Mouse (Mus musculus) kidney, postnatal 0 days (tissue): ENCODE measurements around the gene Pdcd6ip. TPM values are rescaled to one million over a fixed set of nuclear protein-coding genes. Genes with fewer than 3 reads are reported as not detected.
A peak's percentile ranks its signal among the peaks of the same experiment; 100 is the strongest.

Source experiments
- ATAC-seq: fragments of 200-750 bp; cut with Nextera tagmentation; replicated peaks from 2 replicates; pipeline ENCODE4 v1.8.0; 2017; ENCODE audit warnings: low read depth, moderate number of reproducible peaks, moderate TSS enrichment, moderate library complexity; ENCODE audit not compliant: low FRiP score
- DNase-seq: peaks from one replicate; pipeline ENCODE4 v3.0.0-alpha.2; 2016; ENCODE audit warnings: low spot score
- H3K27ac ChIP-seq: fragments of 300-500 bp; sonication (generic); 2 replicates; pipeline ENCODE4 v1.5.1; 2014; ENCODE audit warnings: mild to moderate bottlenecking
- H3K27me3 ChIP-seq: fragments of 300-500 bp; sonication (generic); 2 replicates; pipeline ENCODE4 v1.6.1; 2014; ENCODE audit warnings: low read length, mixed read lengths; ENCODE audit not compliant: insufficient read depth
- H3K36me3 ChIP-seq: fragments of 300-500 bp; sonication (generic); 2 replicates; pipeline ENCODE4 v1.6.1; 2014; ENCODE audit warnings: low read length, mixed read lengths; ENCODE audit not compliant: insufficient read depth
- H3K4me1 ChIP-seq: fragments of 300-500 bp; sonication (generic); replicated peaks from 2 replicates; pipeline ENCODE4 v1.6.1; 2014; ENCODE audit warnings: antibody characterized with exemption, low read length, mixed read lengths; ENCODE audit not compliant: insufficient read depth
- H3K4me2 ChIP-seq: fragments of 300-500 bp; sonication (generic); 2 replicates; pipeline ENCODE4 v1.6.1; 2014; ENCODE audit warnings: mild to moderate bottlenecking, low read length, moderate library complexity, mixed read lengths
- H3K4me3 ChIP-seq: fragments of 300-500 bp; sonication (generic); replicated peaks from 2 replicates; pipeline ENCODE4 v1.5.1; 2014; ENCODE audit warnings: low read depth, low read length
- H3K9ac ChIP-seq: fragments of 300-500 bp; sonication (generic); 2 replicates; pipeline ENCODE4 v1.6.1; 2014; ENCODE audit warnings: low read depth, low read length
- H3K9me3 ChIP-seq: fragments of 300-500 bp; sonication (generic); replicated peaks from 2 replicates; pipeline ENCODE4 v1.6.1; 2016; ENCODE audit warnings: low read length, inconsistent platforms, mixed read lengths
- CTCF ChIP-seq: IDR thresholded peaks from 2 replicates; pipeline ENCODE4 v1.5.1; 2016; ENCODE audit warnings: antibody characterized with exemption, low read depth, mild to moderate bottlenecking, moderate library complexity
- WGBS: fragments of 180-500 bp; shearing (Covaris S2); extraction: QIAGEN DNeasy Blood & Tissue Kit; methylation state at CpG from one replicate; pipeline ENCODE4 v1.1.7; 2014; 5-methylcytosine and 5-hydroxymethylcytosine counted together
- polyA plus RNA-seq: library from polyadenylated mRNA; unstranded; fragments of >200 nt; fragmentation: Nextera tagmentation; extraction: Ambion mirVana; gene quantifications from 2 replicates; pipeline ENCODE4 v1.2.1, GENCODE M21; 2015

Gene Pdcd6ip
- polyA plus RNA-seq, 1 experiment from 2014 or later, result 69.1 TPM

GRCm38 (mm10) chr9:113629191-113629590 lies 78.9 kb downstream of the Pdcd6ip start:
- Histone ChIP-seq H3K4me1 (no peaks in the 10 kb centered on the region), H3K27me3 (no peaks in the 10 kb centered on the region), H3K9me3 (no peaks in the 10 kb centered on the region), H3K4me2 (no peak overlapping the region), H3K4me3 (no peak overlapping the region), H3K9ac (no peak overlapping the region), H3K27ac (no peak overlapping the region), H3K36me3 (no peaks in the 10 kb centered on the region)
- TF ChIP-seq CTCF, result no peak
- DNase-seq, result no peak
- no peak for ATAC-seq
- 85% methylated on average over 11 of the region's 11 CpGs for WGBS

GRCm38 (mm10) chr9:113628780-113629179 lies 79.3 kb downstream of the Pdcd6ip start:
- ATAC-seq (no peak), DNase-seq (no peak)
- 89% methylated on average over 1 of the region's 1 CpGs for WGBS
- Histone ChIP-seq H3K9me3 (no peaks in the 10 kb centered on the region), H3K9ac (no peak overlapping the region), H3K4me2 (no peak overlapping the region), H3K27me3 (no peaks in the 10 kb centered on the region), H3K4me1 (no peaks in the 10 kb centered on the region), H3K36me3 (no peaks in the 10 kb centered on the region), H3K4me3 (no peak overlapping the region), H3K27ac (no peak overlapping the region)
- TF ChIP-seq CTCF, result peak; percentile 8; the same call in 1 of the 2 replicates

GRCm38 (mm10) chr9:113626730-113627129 lies 81.3 kb downstream of the Pdcd6ip start:
- H3K9ac ChIP-seq, result no peak overlapping the region
- H3K27me3 ChIP-seq, result no peaks in the 10 kb centered on the region
- H3K4me2 ChIP-seq, result no peak overlapping the region
- TF ChIP-seq CTCF, result no peak
- H3K27ac ChIP-seq, result no peak overlapping the region
- no peaks in the 10 kb centered on the region for H3K9me3 ChIP-seq
- no peak for ATAC-seq
- H3K36me3 ChIP-seq, result no peaks in the 10 kb centered on the region
- 96% methylated on average over 10 of the region's 10 CpGs for WGBS
- DNase-seq, result no peak
- no peak overlapping the region for H3K4me3 ChIP-seq
- H3K4me1 ChIP-seq, result no peaks in the 10 kb centered on the region

- no peak for TF ChIP-seq CTCF
- Histone ChIP-seq H3K9ac (no peak overlapping the region), H3K9me3 (no peaks in the 10 kb centered on the region), H3K4me2 (no peak overlapping the region), H3K4me3 (no peak overlapping the region), H3K27ac (no peak overlapping the region), H3K27me3 (no peaks in the 10 kb centered on the region), H3K4me1 (no peaks in the 10 kb centered on the region), H3K36me3 (no peaks in the 10 kb centered on the region)
- WGBS, result 80% methylated on average over 6 of the region's 6 CpGs
- no peak for ATAC-seq
- no peak for DNase-seq
Observed at GRCm38 (mm10) chr9:113624086-113624485, 84.0 kb downstream of the Pdcd6ip start.

- no peaks in the 10 kb centered on the region for H3K4me1 ChIP-seq
- no peak overlapping the region for H3K4me2 ChIP-seq
- no peaks in the 10 kb centered on the region for H3K27me3 ChIP-seq
- H3K4me3 ChIP-seq, result no peak overlapping the region
- ATAC-seq (no peak), DNase-seq (no peak)
- WGBS, result 83% methylated on average over 6 of the region's 6 CpGs
- H3K27ac ChIP-seq, result no peak overlapping the region
- H3K9me3 ChIP-seq, result no peaks in the 10 kb centered on the region
- no peaks in the 10 kb centered on the region for H3K36me3 ChIP-seq
- no peak for TF ChIP-seq CTCF
- no peak overlapping the region for H3K9ac ChIP-seq
Observed at GRCm38 (mm10) chr9:113617081-113617480, 91.0 kb downstream of the Pdcd6ip start.

GRCm38 (mm10) chr9:113610776-113611175 lies 97.3 kb downstream of the Pdcd6ip start:
- Histone ChIP-seq H3K9ac (no peak overlapping the region), H3K4me1 (no peaks in the 10 kb centered on the region), H3K27me3 (no peaks in the 10 kb centered on the region), H3K9me3 (no peaks in the 10 kb centered on the region), H3K4me2 (no peak overlapping the region), H3K36me3 (no peaks in the 10 kb centered on the region), H3K4me3 (no peak overlapping the region), H3K27ac (no peak overlapping the region)
- TF ChIP-seq CTCF, result no peak
- ATAC-seq, result no peak
- WGBS, result 56% methylated on average over 7 of the region's 7 CpGs
- no peak for DNase-seq

GRCm38 (mm10) chr9:113602140-113602539 lies 105.9 kb downstream of the Pdcd6ip start:
- H3K4me2 ChIP-seq, result no peak overlapping the region

More at GRCm38 (mm10) chr9:113602140-113602539, 105.9 kb downstream of the Pdcd6ip start:
- Histone ChIP-seq H3K27me3 (no peaks in the 10 kb centered on the region), H3K4me3 (no peak overlapping the region), H3K9me3 (no peaks in the 10 kb centered on the region), H3K9ac (no peak overlapping the region), H3K27ac (no peak overlapping the region), H3K4me1 (no peaks in the 10 kb centered on the region), H3K36me3 (no peaks in the 10 kb centered on the region)
- TF ChIP-seq CTCF, result no peak
- DNase-seq (no peak), ATAC-seq (no peak)

Other genes with a start within 250 kb of the Pdcd6ip start
- 12.7 and 14.5 TPM in 2 replicates for gene Clasp2, start 33.2 kb upstream of the Pdcd6ip start, polyA plus RNA-seq
- gene Ubp1, start 222.7 kb upstream of the Pdcd6ip start, polyA plus RNA-seq, result 23.7 and 26.1 TPM in 2 replicates